Mouse (Mus musculus): Measurements from ENCODE around the gene Nit2.

DNA sequence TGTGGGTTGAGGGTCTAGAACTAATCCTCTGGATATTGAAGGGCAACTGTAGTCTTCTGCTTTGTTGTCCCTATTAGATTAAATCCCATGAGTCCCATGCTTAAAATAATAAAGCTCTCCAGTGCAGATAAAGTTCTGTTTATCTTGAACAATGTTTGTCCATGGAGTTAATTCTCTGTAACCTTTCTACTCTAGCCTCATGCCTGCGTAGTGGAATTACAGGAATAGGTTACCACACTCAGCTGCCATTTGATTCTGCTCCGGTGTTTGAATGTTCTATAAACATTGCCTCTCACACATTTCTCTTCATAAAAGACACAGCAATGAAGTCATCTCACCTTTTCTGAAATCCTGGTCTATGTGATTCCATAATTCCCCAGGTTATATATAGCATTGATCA is 39.3 kb downstream of the Nit2 start:
- TF ChIP-seq CTCF (conservative IDR thresholded peaks at IDR 0.05 in 1 of 2, IDR thresholded peaks at IDR 0.05 in 1 of 2; ENCODE audit: low read depth in 2 of 2, low read length in 2 of 2): no peak
- TF ChIP-seq POLR2A (IDR thresholded peaks at IDR 0.05; ENCODE audit: low read depth, low read length): no peak
- TF ChIP-seq E2F4 (IDR thresholded peaks at IDR 0.05; ENCODE audit: insufficient replicate concordance, low read depth, low read length): no peak

Data from CH12.LX (cell line).